Mouse (Mus musculus) cerebral cortex, adult 2 months (tissue): ENCODE measurements around the gene Irak3.

Experiments used
- WGBS: fragments of 180-500 bp; shearing (Covaris S2); methylation state at CpG from one replicate; pipeline ENCODE4 v1.1.7; 2018; 5-methylcytosine and 5-hydroxymethylcytosine counted together

The Irak3 gene

DNA sequence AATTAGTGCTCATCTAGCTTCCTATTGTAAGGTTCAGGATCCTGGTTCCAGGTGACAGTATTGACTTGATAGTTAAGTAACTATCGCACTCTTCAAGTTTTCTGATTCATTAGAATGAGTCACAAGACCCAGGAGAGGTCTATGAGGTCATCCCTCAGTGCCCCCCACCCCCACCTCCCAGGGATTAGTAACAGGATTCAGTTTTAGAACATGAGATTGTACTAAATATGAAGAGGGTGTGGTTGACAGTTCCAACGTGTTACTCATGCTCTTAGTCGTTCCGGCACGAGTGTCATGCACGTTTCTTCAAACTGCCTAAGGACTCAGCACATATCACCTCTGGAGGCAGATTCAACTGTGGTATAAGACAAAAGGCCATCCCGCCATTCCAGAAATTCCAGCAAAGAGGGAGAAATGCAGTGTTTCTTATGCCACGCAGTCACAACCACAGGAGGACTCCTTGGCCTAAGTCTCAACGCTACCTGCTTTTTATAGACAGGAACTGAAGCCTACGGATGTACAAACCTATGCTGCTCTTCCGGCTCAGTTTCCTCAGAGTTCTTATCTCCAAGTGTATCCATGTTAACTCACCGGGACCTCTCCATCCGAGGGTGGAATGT lies 2.8 kb upstream of the Irak3 start:
- WGBS: 85% methylated on average over 13 of the region's 13 CpGs

- WGBS: 76% methylated on average over 16 of the region's 16 CpGs
Observed at GRCm38 (mm10) chr10:120202467-120203250, 729 bp upstream of the Irak3 start.

DNA sequence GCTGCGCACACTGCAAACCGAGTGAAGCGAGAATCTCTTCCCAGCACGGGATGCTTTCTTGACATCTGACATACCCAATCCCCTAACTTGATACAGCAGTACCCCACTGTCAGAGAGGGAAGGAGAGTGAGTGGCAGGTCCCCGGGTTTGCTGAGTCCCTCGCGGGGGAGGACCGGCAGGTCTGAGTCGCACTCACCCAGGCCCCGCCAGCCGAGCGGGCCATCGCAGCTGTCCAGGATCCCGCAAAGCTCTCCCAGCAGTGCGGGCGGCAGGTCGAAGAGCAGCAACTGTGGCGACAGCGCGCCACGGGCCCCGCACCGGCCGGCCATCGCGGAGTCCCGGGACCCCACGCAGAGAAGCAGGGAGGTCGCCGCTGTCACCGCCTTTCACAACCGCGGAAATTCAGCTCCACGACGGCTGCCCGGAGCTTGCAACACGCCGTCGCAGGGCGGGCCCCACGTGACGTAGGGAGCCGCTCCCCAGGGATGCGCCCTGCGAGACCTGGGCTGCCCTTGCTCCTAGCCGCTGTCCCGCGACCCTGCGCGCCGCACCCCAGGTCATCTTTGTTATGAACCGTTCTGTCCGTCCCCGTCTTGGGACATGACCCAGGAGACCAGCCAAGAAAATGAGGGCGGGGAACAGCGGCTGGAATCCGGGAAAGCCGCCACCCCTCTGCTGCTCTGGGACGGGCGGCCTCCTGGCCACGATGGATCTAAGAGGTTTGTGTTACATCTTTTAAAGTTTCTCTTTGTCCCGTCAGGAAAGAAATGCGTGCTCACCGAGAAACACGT lies 604 bp downstream of the Irak3 start, which contains the start of gene Tmbim4:
TSS of gene Tmbim4 (plus strand) at position 460 of the 791 bp plus-strand sequence.
- 3% methylated on average over 65 of the region's 65 CpGs for WGBS

GRCm38 (mm10) chr10:120197061-120197835 lies 4.7 kb downstream of the Irak3 start:
- 59% methylated on average over 14 of the region's 14 CpGs for WGBS

DNA sequence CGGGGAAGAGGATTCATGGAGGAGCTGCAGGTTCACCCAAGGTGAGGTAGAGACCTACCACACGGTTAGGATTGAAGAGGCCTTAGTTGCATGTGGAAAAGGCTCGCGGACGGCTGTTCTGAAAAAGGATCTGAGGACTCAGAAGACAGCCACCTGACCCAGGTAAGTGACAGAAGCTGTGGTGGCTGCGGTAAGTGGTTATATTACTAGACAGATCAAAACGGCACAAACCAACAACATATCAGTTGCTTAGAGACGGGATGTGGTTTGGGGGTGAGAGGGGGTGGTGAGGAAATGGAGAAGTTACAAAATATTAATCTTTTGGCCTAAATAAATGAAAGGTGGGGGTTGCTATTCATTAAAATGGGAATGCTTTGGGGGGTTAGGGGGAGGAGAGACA lies 8.7 kb downstream of the Irak3 start:
- 95% methylated on average over 8 of the region's 8 CpGs for WGBS

GRCm38 (mm10) chr10:120192278-120192677 lies 9.7 kb downstream of the Irak3 start:
- 90% methylated on average over 4 of the region's 4 CpGs for WGBS

GRCm38 (mm10) chr10:120191165-120191564 lies 10.8 kb downstream of the Irak3 start:
- WGBS: 83% methylated on average over 6 of the region's 6 CpGs

- 53% methylated on average over 6 of the region's 6 CpGs for WGBS
Observed at GRCm38 (mm10) chr10:120189782-120190181, 12.1 kb downstream of the Irak3 start.

GRCm38 (mm10) chr10:120189276-120189675 lies 12.7 kb downstream of the Irak3 start:
- WGBS: 76% methylated on average over 11 of the region's 11 CpGs

GRCm38 (mm10) chr10:120188513-120188912 lies 13.4 kb downstream of the Irak3 start:
- 62% methylated on average over 2 of the region's 2 CpGs for WGBS

DNA sequence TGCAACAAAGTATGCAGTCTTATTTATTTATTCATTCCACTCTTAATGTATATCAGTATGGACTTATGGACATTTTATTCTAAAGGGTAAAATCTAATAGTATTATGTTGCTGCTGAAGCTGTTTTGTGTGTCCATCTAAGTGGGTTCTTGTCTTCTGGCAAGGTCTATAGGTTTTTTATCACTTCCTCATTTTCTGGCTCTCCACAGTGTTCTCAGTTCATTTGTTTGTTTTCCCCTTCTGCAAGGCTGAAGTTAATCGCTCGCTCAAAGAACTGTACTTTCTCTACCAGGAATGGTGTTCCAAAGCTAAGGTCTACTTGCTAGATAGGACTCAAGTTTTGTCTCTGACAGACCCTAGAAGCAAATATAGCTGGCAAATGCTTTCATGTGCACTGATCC lies 18.6 kb downstream of the Irak3 start:
- 84% methylated on average over 2 of the region's 2 CpGs for WGBS

DNA sequence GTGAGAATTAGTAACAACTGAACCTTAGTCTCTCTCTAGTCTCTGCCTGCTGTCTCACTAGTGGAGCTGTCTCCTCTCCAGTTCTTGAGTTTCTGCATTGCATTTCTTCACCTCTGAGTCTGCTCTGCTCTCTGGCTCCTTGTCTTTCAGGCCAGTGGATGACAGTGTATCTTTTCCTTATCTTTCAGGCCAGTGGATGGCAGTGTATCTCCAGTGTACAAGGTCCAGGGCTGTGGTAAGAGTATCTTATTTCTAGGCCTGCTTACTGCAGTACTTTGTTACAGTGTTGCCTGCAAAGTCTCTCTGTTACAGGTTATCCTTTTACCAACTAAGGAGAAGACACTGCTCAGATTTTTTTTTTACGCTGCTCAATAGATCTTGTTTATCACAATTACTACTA lies 19.0 kb downstream of the Irak3 start:
- WGBS: 93% methylated on average over 1 of the region's 1 CpGs

DNA sequence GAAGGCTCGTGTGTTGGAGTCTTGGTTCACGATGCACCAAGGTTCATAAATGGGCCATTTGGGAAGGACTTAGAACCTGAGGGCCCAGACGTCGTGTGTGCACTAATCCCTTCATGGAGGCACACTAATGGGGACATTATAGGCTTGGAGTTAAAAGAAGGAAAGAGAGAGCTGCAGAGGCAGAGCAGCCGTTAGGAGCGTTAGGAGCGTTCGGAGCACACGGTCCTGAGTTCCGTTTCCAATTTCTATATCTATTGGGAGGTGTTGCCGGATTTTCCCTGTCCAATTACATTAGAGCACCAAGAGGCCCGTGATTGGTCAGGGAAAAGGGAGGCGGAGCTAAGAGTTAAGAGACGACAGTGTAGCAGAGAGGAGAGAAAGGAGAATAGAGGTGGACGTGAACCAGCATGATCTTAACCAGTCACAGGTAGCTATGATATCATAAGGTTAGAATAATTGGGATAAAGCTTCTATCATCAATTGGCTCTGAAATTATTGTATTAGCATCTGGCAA lies 27.7 kb downstream of the Irak3 start:
- 92% methylated on average over 15 of the region's 15 CpGs for WGBS

DNA sequence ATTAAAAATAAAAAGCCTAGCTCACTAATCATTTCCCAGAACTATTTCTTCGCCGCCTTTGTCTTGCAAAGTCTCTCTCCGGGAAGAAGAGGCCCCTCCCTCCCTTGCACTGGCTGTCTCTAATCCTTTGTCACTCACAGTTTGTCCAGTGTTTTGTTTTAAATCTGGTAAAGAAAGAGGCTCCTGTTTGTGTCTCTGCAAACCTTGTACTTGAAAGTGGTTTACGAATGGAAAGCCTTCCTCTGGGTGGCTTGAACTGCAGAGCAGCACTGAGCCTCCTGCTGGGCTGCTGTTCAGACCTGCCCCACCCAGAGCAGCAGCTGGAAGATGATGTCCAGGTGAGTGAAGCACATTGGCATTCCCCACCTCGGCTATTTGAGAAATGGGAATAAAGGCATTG lies 30.6 kb downstream of the Irak3 start:
- WGBS: 51% methylated on average over 5 of the region's 5 CpGs

DNA sequence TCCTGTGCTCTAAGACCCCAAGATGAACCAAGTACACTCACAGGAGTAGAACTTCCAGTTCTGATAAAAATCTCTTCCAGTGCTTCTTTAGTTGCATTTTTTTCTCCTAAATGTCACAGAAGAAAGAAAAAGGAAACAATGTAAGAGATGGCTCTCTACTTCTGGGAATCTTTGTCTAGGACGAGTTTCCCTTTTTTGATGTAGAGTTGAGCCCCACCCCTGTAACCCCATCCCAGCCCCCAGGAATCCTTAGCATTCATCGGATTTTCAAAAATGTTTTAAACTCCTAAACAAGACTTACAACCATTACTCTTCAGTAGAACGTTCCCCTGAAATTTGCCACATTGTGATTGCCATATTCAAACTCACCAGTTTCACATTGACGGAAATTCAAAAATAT lies 31.7 kb downstream of the Irak3 start:
- WGBS: 80% methylated on average over 4 of the region's 4 CpGs

GRCm38 (mm10) chr10:120169841-120170240 lies 32.1 kb downstream of the Irak3 start:
- WGBS: 59% methylated on average over 5 of the region's 5 CpGs

DNA sequence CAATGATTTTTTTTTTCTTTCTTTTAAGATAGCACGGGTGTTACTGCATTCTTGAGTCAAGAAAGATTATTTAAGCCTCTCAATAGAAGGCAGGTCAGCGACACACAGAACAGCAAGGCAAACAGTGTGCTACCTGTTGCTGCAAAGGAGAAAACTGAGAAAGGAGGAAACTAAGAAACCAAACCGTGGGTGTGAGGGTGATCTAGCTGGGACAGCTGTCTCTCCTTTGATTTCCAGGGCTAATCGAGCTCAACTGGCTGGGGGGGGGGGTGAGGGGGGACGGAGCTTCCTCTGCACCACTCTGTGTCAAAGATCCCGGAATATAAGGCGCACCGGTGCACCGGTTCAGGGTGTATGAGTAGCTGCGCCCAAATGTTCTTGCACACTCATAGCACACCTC lies 32.9 kb downstream of the Irak3 start:
- 74% methylated on average over 10 of the region's 10 CpGs for WGBS

GRCm38 (mm10) chr10:120168070-120168469 lies 33.9 kb downstream of the Irak3 start:
- WGBS: 93% methylated on average over 1 of the region's 1 CpGs

- WGBS: 89% methylated on average over 17 of the region's 17 CpGs
Observed at GRCm38 (mm10) chr10:120165793-120166503, 36.0 kb downstream of the Irak3 start.

GRCm38 (mm10) chr10:120164931-120165792 lies 36.8 kb downstream of the Irak3 start:
- WGBS: 59% methylated on average over 19 of the region's 19 CpGs
